Mouse (Mus musculus) adrenal gland, adult 10 weeks (tissue): Measurements from ENCODE around the gene Pmel. TPM values are rescaled to one million over a fixed set of nuclear protein-coding genes. Genes with fewer than 3 reads are reported as not detected.

ENCODE experiments used
- polyA plus RNA-seq: library from polyadenylated mRNA; stranded (reverse); fragments of 350-450 nt; fragmentation: Illumina TruSeq; extraction: RNeasy Lipid Tissue Mini Kit (QIAGEN cat#74804); gene quantifications from one replicate; pipeline ENCODE4 v1.2.3, GENCODE M21; 2014; ENCODE audit warnings: low read depth, low replicate concordance

The Pmel gene
- polyA plus RNA-seq, result not detected

DNA sequence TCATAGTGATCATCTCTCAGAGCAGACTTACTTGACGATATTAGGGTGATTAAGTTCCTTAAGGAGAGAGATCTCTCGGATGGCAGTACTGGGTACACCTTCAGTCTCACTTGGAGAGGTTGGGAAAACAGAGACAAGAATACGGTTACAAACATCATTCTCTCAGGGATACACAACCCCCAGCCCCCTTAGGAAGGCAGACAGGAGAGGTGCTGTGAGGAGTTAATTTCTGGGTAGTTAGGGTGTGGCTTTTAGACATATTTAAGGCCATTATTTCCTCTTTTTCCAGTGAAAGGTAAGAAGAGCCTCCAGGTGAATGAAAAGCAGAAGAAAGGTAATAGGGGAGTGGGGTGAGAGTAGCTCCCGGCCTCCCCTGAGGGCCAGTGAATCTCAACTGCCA, at the start of gene Pmel:
Gene Pmel, plus strand, starts transcription at position 301 of the 400 bp plus-strand sequence.

DNA sequence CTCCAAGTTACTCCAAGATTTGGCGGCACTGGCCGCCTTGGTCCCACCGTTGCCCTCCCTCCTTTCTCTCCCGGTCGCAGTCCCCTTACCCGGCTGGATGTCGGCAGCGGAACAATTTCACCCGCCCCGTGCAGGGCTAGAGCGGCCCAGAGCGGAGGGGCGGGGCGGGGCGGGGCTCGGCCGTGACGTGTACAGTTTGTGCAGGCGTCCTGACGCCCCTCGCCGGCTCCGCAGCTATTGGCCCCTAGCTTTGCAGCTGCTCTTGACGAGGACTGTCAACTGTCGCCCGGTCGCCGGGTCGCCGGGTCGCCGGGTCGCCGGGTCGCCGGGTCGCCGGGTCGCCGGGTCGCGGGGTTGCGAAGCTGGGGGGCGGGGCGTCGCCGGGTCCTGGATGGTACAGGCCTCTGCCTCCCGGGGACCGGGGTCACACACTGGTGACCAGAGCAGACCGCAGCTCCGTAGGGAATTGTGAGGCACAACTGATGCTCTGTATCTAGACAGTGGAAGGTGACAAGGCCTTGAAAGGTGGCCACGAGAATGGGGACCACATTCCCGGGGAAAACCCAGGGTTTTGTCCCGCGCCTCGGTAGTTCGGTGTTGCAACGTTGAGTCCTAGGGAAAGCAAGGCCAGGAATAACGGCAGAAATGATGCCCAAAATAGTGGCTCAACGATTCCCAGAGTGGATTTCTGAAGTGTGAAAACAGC, 30.1 kb upstream of the Pmel start, which contains the start of gene Suox:
Gene Suox, minus strand, starts transcription at position 311 of the 706 bp plus-strand sequence.

DNA sequence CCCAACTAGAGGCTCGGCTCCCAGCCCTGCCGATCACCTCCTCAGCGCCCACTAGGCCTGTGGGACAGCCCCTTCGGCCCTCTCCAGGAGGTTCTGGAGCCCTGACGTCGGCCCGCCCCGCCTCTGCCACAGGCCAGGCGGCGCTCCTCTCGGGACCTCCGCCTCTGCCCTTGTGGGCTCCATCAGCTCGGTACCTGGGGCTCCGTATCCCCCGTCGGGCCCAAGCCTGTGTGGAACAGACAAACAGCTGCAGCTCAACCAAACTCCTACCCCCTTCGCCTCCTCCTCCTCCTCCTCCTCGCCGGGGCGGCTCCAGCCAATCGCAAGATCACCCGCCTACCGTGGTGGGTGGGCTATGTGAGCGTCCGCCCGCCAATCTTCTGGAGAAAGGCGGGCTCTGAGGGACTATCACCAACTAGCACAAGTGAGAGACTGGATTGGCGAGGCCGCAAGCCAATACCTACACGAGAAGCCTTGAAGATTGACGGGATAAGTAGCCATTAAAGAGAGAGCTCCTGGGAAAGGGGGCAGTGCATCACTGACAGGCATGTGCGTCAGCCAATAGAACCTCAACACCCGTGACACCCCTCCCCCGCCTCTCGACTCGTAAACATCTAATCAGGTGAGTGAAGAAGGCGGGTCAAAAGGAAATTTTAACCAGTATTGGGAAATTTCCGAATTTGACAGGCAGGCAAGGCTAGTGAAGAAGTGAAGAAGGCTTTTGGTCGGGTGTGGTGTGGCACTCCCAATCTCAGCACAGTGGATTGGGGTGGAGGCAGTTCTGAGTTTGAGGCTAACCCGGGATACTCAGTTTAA, 7.8 kb upstream of the Pmel start, which contains the start of gene Rab5b:
Gene Rab5b, minus strand, starts transcription at position 273 of the 816 bp plus-strand sequence.

DNA sequence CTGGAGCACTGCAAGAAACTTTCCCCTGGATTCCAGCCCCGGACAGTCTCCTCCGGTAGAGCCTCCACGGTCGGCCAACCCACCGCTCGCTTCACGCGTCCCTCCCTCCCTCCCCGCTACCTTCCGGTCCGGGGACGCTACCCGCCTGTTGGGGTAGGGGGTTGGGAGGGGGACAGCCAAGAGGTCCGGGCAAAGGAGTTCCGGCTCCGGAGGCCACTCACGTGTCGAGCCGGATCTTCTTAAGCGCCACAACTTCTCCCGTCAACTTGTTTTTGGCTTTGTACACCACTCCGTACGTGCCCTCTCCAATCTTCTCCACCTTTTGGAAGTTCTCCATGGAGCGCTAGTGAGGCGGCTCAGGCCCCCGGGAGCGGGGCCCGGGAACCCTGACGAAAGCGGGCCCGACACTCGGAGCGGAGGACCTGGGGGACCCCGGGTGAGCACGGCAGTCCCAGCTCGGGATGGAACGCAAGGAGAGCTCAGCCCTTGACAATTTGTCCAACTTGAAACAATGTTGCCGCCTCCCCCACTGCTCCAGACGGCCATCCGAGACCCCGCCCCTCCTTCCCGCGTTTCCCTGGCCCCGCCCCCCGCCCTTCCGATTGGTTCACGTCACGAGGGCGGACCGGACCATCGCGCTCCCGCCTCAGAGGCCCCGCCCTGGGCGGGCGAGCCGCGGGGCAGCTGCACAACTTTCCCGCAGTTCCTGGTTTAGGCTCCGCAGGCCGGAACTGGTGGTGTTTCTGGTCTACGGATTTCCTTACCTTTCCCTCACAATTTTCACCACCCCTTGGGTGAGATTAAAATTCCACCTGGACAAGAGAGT, 709 bp downstream of the Pmel start, which contains the start of gene Cdk2:
Gene Cdk2, minus strand, starts transcription at position 541 of the 826 bp plus-strand sequence.

DNA sequence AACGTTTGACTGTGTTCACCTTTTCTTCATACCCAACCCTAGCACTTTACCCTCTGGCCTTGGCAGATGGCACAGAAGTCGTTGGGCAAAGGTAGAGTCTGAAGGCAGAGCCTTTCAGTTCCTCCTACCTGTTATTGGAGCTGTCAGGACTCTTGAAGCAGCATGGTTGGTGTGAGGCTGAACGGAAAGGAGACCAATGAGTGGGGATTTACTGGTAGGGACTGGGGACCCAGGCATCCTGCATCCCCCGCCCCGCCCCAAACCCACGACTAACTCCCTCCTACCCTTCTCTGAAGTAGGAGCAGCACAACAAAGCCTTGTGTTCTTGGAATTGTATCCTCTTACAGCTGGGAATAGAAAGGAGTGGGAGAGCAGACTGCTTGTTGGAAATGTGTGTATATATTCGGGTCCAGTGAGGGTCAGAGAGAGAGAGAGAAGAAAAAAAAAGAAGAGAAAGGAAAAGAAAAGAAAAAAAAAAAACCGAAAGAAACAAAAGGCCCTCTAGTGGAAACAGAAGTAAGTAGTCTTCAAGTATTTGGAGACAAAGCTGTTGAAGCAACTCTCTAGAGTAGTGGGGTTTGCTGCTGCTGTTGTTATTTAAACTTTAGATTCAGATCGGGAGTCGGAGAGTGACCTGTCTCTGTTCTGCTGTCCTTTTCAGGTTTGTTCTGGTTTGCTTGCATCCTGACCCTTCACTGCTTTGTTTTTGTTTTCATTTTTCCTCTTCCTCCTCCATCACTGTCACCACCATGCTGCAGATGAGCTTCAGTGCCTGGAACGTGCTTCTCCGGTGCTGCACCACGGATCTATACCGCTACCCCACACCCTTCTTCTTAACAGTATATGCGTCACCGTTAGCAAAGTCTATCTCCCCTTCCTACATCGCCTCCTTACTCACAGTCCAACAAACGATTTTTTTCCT, 40.9 kb downstream of the Pmel start, which contains the start of gene Dgka:
Gene Dgka, minus strand, starts transcription at position 176 of the 922 bp plus-strand sequence.

DNA sequence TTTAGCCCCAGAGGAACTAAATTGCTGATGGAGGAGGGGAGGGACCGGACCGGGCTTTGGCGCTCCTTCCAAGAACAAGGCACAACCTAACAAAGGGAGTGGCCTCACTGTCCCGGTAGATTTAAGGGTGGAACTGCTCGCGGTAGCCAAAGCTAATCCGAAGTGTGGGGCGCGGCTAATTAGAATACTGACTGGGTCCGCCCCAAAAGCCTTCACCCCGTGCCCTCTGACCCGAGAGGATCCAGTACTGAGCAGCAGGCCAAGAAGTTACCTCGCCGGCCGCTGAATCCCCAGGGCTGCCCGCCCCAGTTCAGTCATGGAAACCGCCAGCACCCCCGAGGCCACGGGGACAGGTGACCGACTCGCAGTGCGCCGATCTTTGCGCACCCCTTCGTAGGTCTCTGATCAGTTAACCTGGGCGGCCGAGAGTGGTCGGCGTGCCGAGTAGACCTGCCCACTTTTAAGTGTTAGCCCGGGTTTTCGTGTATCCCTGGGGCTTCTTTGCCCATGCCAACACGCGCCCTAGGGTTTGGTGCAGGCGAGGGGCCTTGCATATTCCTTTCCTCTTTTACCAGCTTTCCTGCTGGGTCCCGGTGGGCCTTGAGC, 43.8 kb downstream of the Pmel start, which contains the start of gene Pym1:
Gene Pym1, plus strand, starts transcription at position 244 of the 606 bp plus-strand sequence.

Other genes starting within 250 kb of the Pmel start
- 50.5 TPM for gene Smarcc2, start 244.9 kb upstream of the Pmel start, polyA plus RNA-seq
- gene Myl6, start 210.1 kb upstream of the Pmel start, polyA plus RNA-seq, result 64.3 TPM
- not detected for gene Myl6b, start 205.5 kb upstream of the Pmel start, polyA plus RNA-seq
- gene Esyt1, start 178.3 kb upstream of the Pmel start, polyA plus RNA-seq, result 5.1 TPM
- gene Zc3h10, start 156.4 kb upstream of the Pmel start, polyA plus RNA-seq, result 0.82 TPM
- gene Rpl41, start 154.9 kb upstream of the Pmel start, polyA plus RNA-seq, result 12.5 TPM
- 91.8 TPM for gene Pa2g4, start 138.2 kb upstream of the Pmel start, polyA plus RNA-seq
- 2.4 TPM for gene Erbb3, start 114.5 kb upstream of the Pmel start, polyA plus RNA-seq
- gene Rps26, start 77.4 kb upstream of the Pmel start, polyA plus RNA-seq, result 12.2 TPM
- gene Ikzf4, start 58.2 kb upstream of the Pmel start, polyA plus RNA-seq, result 1.5 TPM
- gene Suox, start 30.1 kb upstream of the Pmel start, polyA plus RNA-seq, result 13.9 TPM
- 151 TPM for gene Rab5b, start 7.9 kb upstream of the Pmel start, polyA plus RNA-seq
- gene Cdk2, start 836 bp downstream of the Pmel start, polyA plus RNA-seq, result 12.2 TPM
- gene Dgka, start 40.7 kb downstream of the Pmel start, polyA plus RNA-seq, result 9.4 TPM
- 0.93 TPM for gene Pym1, start 43.7 kb downstream of the Pmel start, polyA plus RNA-seq
- gene Mmp19, start 86.7 kb downstream of the Pmel start, polyA plus RNA-seq, result 56.4 TPM
- 46.9 TPM for gene Dnajc14, start 99.9 kb downstream of the Pmel start, polyA plus RNA-seq
- 4.3 TPM for gene Tmem198b, start 100.2 kb downstream of the Pmel start, polyA plus RNA-seq
- 390 TPM for gene Sarnp, start 113.1 kb downstream of the Pmel start, polyA plus RNA-seq
- gene Ormdl2, start 117.5 kb downstream of the Pmel start, polyA plus RNA-seq, result 145 TPM
- 2.2 TPM for gene Gdf11, start 187.5 kb downstream of the Pmel start, polyA plus RNA-seq
- gene Cd63, start 196.8 kb downstream of the Pmel start, polyA plus RNA-seq, result 432 TPM
- 3.8 TPM for gene Rdh5, start 218.7 kb downstream of the Pmel start, polyA plus RNA-seq
- gene Bloc1s1, start 219.8 kb downstream of the Pmel start, polyA plus RNA-seq, result 12.7 TPM
- 0.35 TPM for gene Itga7, start 229.6 kb downstream of the Pmel start, polyA plus RNA-seq